Mouse (Mus musculus) v-Abl transformed pro-B cells (cell line): Measurements from ENCODE around the gene Dph3.

ENCODE experiments used
- in situ Hi-C, 2 experiments: fragments of 400-800 bp; cut with MboI; formaldehyde crosslinking; loops; one replicate each; pipeline ENCODE4 v1.15.1; 2025; ENCODE audit not compliant: unreplicated experiment in 2 of 2

The Dph3 gene

GRCm38 (mm10) chr14:32037661-32038252 lies 47.8 kb downstream of the Dph3 start:
- in situ Hi-C loops = no loop called here

- in situ Hi-C loops = no loop called here
Observed at GRCm38 (mm10) chr14:32036482-32036881, 49.0 kb downstream of the Dph3 start.

GRCm38 (mm10) chr14:32032522-32032921 lies 53.0 kb downstream of the Dph3 start:
- in situ Hi-C loops = loop anchor here (5.0 kb wide), 2 partner anchors 235 to 380 kb away; no protein-coding TSS in a partner anchor
